Mouse (Mus musculus) erythroblast, embryonic 14.5 days (primary cell): ENCODE results near the gene Mrpl35.

Experiments used
- GATA1 ChIP-seq: IDR thresholded peaks from 2 replicates; pipeline ENCODE4 v1.6.1; 2012; ENCODE audit warnings: low read length, inconsistent platforms, mixed read lengths
- TAL1 ChIP-seq: IDR thresholded peaks from 3 replicates; pipeline ENCODE4 v1.6.1; 2012; ENCODE audit warnings: low read length, inconsistent platforms, mixed read lengths

GRCm38 (mm10) chr6:71769901-71770690, 56.7 kb downstream of the Mrpl35 start:
- TF ChIP-seq GATA1, result no peak
- no peak for TF ChIP-seq TAL1
